Mouse (Mus musculus): ENCODE data around the gene Ddx51. TPM values are rescaled to one million over a fixed set of nuclear protein-coding genes. Genes with fewer than 3 reads are reported as not detected.

Gene Ddx51
- total RNA-seq, 2 experiments from 2014 or later: 7.7 to 9.5 TPM

DNA sequence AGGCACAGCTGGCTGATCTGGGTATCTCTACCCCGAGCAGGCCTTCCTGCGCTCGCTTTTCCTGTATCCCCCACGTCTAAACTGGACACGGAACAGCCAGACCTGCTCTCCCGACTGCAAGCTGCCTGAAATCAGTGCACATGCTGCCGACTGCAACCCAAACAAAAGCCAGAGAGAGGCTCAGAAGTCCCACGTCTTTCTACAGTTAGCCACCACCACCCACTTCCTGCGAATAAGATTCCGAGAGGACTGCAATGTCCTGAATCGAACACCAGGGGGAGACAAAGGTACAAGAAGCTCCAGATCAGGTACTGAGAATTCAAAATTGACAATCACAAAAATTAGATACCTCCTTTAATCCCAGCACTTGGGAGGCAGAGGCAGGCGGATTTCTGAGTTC lies 13.8 kb upstream of the Ddx51 start:
- intact Hi-C loops (cut with DNase I; ENCODE audit: low total_unique reads): loop anchor here (5.0 kb wide), 1 partner anchor 282 kb away; no protein-coding TSS in a partner anchor
- peak; percentile 25 for DNase-seq

DNA sequence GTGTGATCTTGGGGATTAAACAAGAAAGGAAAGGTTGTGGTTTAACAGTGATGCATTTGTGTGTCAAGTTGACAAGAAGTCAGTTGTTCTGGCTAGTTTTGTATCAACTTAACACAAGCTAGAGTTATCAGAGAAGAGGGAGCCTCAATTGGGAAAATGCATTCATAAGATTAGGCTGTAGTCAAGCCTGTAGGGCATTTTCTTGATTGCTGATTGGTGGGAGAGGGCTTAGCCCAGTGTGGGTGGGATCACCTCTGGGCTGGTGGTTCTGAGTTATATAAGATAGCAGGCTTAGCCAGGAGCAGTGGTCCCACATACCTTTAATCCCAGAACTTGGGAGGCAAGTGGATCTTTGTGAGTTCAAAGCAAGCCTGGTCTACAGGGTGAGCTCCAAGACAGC lies 6.9 kb upstream of the Ddx51 start:
- DNase-seq: no peak
- intact Hi-C loops (cut with DNase I; ENCODE audit: low total_unique reads): no loop called here

DNA sequence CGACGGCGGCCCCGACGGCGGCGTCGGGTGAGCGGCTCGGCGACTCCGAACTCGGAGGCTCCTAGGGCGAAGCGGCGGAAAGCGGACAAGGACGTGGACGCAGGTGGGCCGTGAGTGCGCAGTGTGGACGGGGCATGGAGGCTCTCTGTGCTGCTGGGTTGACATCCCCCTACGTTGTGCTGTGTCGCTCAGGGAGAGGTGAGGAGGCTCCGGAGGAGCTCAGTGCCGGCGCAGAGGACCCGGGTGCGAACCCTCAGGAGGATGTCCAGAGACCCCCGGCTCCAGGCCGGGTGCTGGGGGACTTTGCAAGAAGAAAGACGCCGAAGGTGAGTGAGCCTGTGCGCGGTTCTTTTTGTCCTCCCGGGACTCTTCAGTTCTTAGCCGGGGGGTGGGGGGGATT lies 435 bp downstream of the Ddx51 start:
- intact Hi-C loops (cut with DNase I; ENCODE audit: low total_unique reads): no loop called here
- no peak for DNase-seq

DNA sequence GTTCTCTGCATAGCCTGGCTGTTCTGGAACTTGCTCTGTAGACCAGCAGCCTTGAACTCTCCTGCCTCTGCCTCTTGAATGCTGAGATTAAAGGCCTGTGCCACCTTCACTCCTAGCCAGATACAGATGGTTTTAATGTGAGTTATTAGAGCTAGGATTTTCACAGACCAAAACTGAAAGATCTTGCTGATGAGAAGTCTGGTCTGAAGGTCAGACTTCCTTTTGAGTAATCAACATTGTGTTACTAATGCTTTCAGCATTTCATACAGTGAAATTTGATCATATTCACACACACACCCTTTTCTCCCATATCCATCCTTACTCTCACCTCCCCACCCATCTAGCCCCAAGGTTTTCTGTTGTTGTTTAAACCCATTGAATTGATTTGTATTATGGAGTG lies 6.4 kb downstream of the Ddx51 start:
- intact Hi-C loops (cut with DNase I; ENCODE audit: low total_unique reads): no loop called here
- no peak for DNase-seq

- intact Hi-C loops (cut with DNase I; ENCODE audit: low total_unique reads): no loop called here
- no peak for DNase-seq
Measured at GRCm38 (mm10) chr5:110664041-110664440, 10.8 kb downstream of the Ddx51 start.

- intact Hi-C loops (cut with DNase I; ENCODE audit: low total_unique reads): no loop called here
- DNase-seq: no peak
Measured at GRCm38 (mm10) chr5:110664750-110665269, 11.6 kb downstream of the Ddx51 start.

- intact Hi-C loops (cut with DNase I; ENCODE audit: low total_unique reads): no loop called here
- no peak for DNase-seq
Measured at GRCm38 (mm10) chr5:110665486-110666121, 12.4 kb downstream of the Ddx51 start.

GRCm38 (mm10) chr5:110682041-110682440 lies 28.8 kb downstream of the Ddx51 start:
- DNase-seq: no peak
- intact Hi-C loops (cut with DNase I; ENCODE audit: low total_unique reads): no loop called here

GRCm38 (mm10) chr5:110698617-110699016 lies 45.4 kb downstream of the Ddx51 start:
- intact Hi-C loops (cut with DNase I; ENCODE audit: low total_unique reads): no loop called here
- DNase-seq: no peak

GRCm38 (mm10) chr5:110704004-110704403 lies 50.8 kb downstream of the Ddx51 start:
- no peak for DNase-seq
- intact Hi-C loops (cut with DNase I; ENCODE audit: low total_unique reads): no loop called here

GRCm38 (mm10) chr5:110709256-110709655 lies 56.0 kb downstream of the Ddx51 start:
- intact Hi-C loops (cut with DNase I; ENCODE audit: low total_unique reads): no loop called here
- DNase-seq: no peak

Small RNA genes within 50 kb of the gene (microRNA-seq; reads per million reads assigned to microRNA genes)
- gene Mir7026: 0 to 0.64 reads per million in 2 experiments

Other genes starting within 250 kb of the Ddx51 start
- 10 to 100 TPM; 25.7 to 26.5 TPM for gene Fbrsl1, start 204.9 kb upstream of the Ddx51 start, total RNA-seq (2021)
- gene Galnt9, start 109.1 kb upstream of the Ddx51 start, total RNA-seq (2021): not detected
- gene Noc4l, start within 50 bp of the Ddx51 start, total RNA-seq (2021): 10 to 100 TPM; 15.1 to 17.3 TPM
- 10 to 100 TPM; 29.4 to 34.3 TPM for gene Ep400, start 117.3 kb downstream of the Ddx51 start, total RNA-seq (2021)
- gene Pus1, start 127.2 kb downstream of the Ddx51 start, total RNA-seq (2021): 10 to 100 TPM; 12.1 to 15.6 TPM
- gene Ulk1, start 156.6 kb downstream of the Ddx51 start, total RNA-seq (2021): 10 to 100 TPM; 26.0 to 37.2 TPM
- 10 to 100 TPM; 10.1 to 10.5 TPM for gene Hscb, start 186.3 kb downstream of the Ddx51 start, total RNA-seq (2021)
- 1 to 10 TPM; 2.1 to 2.4 TPM for gene Chek2, start 186.5 kb downstream of the Ddx51 start, total RNA-seq (2021)
- gene Ttc28, start 226.4 kb downstream of the Ddx51 start, total RNA-seq (2021): 10 to 100 TPM; 17.9 to 18.4 TPM